Mouse (Mus musculus): ENCODE measurements around the gene Cldn14. TPM values are rescaled to one million over a fixed set of nuclear protein-coding genes. Genes with fewer than 3 reads are reported as not detected.

Gene Cldn14
- polyA plus RNA-seq, 1 experiment: not detected

DNA sequence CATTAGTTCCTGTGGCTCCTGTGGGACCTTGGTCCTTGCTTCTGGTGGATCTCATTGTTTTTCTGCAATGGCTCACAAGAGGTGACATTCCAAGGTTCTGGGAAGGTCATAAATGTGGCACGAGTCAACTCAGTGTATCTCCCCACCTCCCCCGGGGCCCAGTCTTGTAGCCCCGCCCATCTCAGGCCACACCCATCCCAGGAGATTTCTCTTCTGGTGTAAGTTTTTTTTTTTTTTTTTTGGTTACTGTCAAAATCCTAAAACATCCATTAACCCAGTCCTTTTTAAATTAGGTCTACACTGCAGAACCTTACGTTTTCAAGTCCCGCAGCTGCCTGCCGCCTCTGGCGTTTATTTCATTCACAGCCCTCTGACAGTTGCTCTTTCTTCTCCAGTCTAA, 73.6 kb downstream of the Cldn14 start:
- no peaks in the 10 kb centered on the region for H3K4me1 ChIP-seq (ENCODE audit: control insufficient read depth, insufficient read depth, low read length)
- no peak overlapping the region for H3K4me3 ChIP-seq (ENCODE audit: insufficient read depth, low read length)
- H3K27ac ChIP-seq (ENCODE audit: insufficient read depth, low read length): no peak overlapping the region
- TF ChIP-seq POLR2A (IDR thresholded peaks at IDR 0.05; ENCODE audit: low read depth, low read length) (no peak), CTCF (IDR thresholded peaks at IDR 0.05; ENCODE audit: borderline replicate concordance, insufficient read depth, low read length) (no peak)

DNA sequence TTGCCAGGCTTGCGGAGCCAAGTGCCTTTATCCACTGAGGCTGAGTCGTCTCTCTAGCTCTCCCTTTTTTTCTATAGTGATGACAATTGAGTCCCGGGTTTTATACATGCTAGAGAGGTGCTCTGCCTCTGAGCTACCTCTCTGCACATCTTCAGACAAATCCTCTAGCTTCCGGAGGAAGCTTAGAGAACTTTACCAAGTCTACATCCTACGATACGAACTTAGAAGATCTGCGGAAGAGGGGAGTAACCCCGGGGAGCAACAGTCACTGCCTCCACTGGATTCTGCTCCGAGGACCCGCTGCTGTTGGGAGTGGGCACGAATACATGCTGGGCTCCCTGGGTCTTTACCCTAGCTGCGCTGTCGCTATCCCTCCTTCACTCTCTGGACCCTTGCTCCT, 74.0 kb downstream of the Cldn14 start:
- TF ChIP-seq POLR2A (IDR thresholded peaks at IDR 0.05; ENCODE audit: low read depth, low read length) (no peak), CTCF (IDR thresholded peaks at IDR 0.05; ENCODE audit: borderline replicate concordance, insufficient read depth, low read length) (no peak)
- H3K27ac ChIP-seq (ENCODE audit: insufficient read depth, low read length): no peak overlapping the region
- no peaks in the 10 kb centered on the region for H3K4me1 ChIP-seq (ENCODE audit: control insufficient read depth, insufficient read depth, low read length)
- no peak overlapping the region for H3K4me3 ChIP-seq (ENCODE audit: insufficient read depth, low read length)

DNA sequence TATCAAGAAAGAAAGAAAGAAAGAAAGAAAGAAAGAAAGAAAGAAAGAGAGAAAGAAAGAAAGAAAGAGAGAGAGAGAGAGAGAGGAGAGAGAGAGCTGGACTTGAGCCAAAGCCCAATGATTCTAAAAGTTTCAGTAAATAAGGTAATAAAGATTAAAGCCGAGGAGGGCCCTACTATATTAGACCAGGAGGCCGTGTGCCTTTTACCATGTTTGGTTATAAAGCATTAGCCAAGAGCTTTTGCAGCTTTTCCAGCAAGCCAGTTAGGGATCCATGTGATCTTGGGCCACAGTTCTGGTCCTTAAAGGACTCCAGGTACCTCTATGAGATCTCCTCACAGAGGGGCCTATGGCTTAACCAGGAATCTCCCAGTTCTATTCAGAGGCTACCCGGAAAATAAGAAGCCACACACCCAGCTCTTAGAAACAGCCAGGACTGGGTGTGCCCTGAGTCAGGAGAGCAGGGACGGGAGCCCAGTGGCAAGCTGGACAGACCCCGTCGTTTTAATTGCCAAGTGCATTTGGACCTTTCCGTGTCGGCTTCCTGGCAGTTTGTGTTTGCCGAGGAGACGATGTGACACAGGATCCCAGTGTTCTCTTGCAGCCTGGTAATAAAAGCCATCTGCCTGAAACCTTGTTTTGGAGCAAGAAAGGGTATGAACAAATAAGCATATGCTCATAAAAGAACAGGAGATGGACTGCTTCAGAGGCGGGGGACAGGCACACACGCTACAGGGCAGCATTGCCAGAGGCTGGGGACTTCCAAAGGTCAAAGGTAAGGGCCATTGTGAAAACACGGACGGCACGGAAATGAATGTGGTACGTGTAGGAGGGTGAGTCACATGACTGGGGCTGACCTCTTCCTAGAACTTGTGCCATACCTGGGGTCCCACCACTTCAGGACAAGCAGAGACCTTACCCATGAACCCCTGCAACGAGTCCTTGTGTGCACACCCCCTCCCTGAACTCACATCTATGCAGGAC, 76.2 kb downstream of the Cldn14 start:
- Histone ChIP-seq H3K4me1 (ENCODE audit: control insufficient read depth, insufficient read depth, low read length) (no peaks in the 10 kb centered on the region), H3K4me3 (ENCODE audit: insufficient read depth, low read length) (no peak overlapping the region), H3K27ac (ENCODE audit: insufficient read depth, low read length) (no peak overlapping the region)
- TF ChIP-seq CTCF (IDR thresholded peaks at IDR 0.05; ENCODE audit: borderline replicate concordance, insufficient read depth, low read length) (no peak), POLR2A (IDR thresholded peaks at IDR 0.05; ENCODE audit: low read depth, low read length) (no peak)

DNA sequence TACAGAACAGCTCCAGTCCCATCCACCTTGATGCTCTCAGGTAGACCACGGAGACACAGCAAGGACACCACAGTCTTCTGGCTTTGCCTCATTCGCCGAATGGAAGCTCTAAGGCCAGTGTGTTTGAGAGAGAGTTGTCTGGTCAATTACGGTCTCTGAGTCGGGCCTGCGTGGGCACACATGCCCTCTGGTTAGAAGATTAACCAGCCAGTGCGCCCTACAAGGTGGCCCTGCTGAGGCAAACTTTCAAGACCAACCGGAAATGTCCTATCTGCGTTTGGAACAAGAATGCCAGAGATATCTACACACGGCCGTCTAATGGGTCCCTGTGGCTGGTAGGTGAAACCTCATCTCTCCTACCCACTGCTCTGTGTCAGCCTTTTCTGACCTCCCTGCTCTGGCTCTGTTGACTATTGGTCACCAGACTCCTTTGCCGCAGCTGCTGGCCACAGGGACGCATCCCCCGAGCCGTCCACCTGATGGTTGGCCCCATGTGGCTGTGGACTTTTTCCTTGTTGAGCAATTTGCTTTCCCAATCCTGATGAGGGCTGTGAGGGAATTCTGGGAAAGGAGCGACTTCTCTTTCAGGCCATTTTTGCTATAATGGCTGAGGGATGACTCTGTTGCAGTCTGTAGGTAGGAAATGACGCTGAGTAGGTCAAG, 79.1 kb downstream of the Cldn14 start:
- TF ChIP-seq POLR2A (IDR thresholded peaks at IDR 0.05; ENCODE audit: low read depth, low read length) (no peak), CTCF (IDR thresholded peaks at IDR 0.05; ENCODE audit: borderline replicate concordance, insufficient read depth, low read length) (no peak)

DNA sequence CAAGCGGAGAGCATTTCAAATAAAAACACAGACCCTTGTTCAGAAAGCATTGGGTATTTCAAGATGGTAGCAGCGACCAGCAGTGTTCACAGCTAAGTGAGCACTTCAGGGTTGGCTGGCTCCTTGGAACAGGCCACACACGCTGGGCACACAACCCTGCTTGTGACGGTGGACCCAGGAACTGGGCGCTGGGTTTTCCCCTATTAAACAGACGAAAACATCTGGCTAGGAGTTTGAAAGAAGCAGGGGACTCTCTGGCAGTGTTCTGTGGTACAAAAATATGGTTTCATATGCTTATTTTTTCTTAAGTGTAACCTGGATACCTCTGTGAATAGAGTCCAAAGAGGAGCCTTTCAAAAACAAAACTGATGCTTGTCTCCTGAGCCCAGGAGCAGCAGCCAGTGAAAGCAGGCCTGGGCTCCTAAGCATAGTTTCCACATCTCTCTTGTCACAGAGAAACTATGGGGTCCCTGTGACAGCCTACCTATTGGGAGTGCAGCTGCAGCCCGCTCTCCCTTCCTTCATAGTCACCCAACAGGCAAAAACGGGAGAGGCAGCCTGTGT, 82.9 kb downstream of the Cldn14 start:
- Histone ChIP-seq H3K27ac (ENCODE audit: insufficient read depth, low read length) (no peak overlapping the region), H3K4me3 (ENCODE audit: insufficient read depth, low read length) (no peak overlapping the region), H3K4me1 (ENCODE audit: control insufficient read depth, insufficient read depth, low read length) (no peaks in the 10 kb centered on the region)
- TF ChIP-seq POLR2A (IDR thresholded peaks at IDR 0.05; ENCODE audit: low read depth, low read length) (no peak), CTCF (IDR thresholded peaks at IDR 0.05; ENCODE audit: borderline replicate concordance, insufficient read depth, low read length) (no peak)

More for the DNA sequence above, 79.1 kb downstream of the Cldn14 start:
- no peak overlapping the region for H3K27ac ChIP-seq (ENCODE audit: insufficient read depth, low read length)
- H3K4me1 ChIP-seq (ENCODE audit: control insufficient read depth, insufficient read depth, low read length): no peaks in the 10 kb centered on the region
- no peak overlapping the region for H3K4me3 ChIP-seq (ENCODE audit: insufficient read depth, low read length)

DNA sequence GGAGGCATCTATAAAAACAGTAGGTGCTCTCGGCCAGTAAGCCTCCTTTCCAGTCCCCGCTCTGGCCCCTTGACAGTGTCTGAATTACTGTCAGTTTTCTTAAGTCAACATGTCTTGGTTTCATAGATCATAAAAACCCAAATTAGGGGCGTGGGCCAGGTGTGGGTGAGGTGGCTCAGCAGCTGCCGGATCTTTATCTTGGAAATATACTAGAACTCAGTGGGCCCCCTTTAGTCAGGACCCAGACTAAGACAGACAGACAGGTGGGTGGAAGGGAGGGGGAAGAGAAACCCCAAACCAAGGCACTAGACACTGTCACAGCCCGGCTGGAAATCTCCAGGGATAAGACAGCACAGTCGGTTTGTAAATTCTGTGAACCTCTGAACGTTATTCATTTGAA, 84.8 kb downstream of the Cldn14 start:
- TF ChIP-seq CTCF (IDR thresholded peaks at IDR 0.05; ENCODE audit: borderline replicate concordance, insufficient read depth, low read length) (no peak), POLR2A (IDR thresholded peaks at IDR 0.05; ENCODE audit: low read depth, low read length) (no peak)
- no peak overlapping the region for H3K4me3 ChIP-seq (ENCODE audit: insufficient read depth, low read length)
- H3K4me1 ChIP-seq (ENCODE audit: control insufficient read depth, insufficient read depth, low read length): no peaks in the 10 kb centered on the region
- H3K27ac ChIP-seq (ENCODE audit: insufficient read depth, low read length): no peak overlapping the region

DNA sequence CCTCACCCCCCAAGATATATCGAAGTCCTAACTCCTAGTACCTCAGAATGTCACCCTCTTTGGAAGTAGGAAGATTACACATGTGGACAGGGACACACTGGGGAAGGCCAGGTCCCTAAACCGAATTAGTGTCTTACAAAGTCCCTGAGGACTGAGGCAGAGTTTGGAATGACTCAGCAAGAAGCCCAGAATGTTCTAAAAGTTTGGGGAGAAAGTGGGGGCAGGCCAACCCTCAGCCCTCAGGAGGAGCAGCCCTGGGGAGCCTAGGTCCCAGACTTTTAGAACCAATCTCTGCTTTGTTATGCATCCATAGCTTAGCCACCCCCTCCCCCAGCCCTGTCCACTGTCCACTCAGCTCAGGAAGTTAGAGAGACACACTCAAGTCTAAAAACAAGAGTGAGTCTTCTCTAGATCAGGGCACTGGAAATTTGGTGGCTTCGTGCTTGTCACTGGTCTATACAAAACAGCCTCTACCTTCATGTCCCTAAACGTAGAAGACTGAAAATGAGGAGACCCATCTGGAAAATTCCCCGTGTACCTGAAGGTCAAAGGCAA, 85.7 kb downstream of the Cldn14 start:
- Histone ChIP-seq H3K4me3 (ENCODE audit: insufficient read depth, low read length) (no peak overlapping the region), H3K27ac (ENCODE audit: insufficient read depth, low read length) (no peak overlapping the region), H3K4me1 (ENCODE audit: control insufficient read depth, insufficient read depth, low read length) (no peaks in the 10 kb centered on the region)
- TF ChIP-seq POLR2A (IDR thresholded peaks at IDR 0.05; ENCODE audit: low read depth, low read length): no peak
- TF ChIP-seq CTCF (IDR thresholded peaks at IDR 0.05; ENCODE audit: borderline replicate concordance, insufficient read depth, low read length): no peak

DNA sequence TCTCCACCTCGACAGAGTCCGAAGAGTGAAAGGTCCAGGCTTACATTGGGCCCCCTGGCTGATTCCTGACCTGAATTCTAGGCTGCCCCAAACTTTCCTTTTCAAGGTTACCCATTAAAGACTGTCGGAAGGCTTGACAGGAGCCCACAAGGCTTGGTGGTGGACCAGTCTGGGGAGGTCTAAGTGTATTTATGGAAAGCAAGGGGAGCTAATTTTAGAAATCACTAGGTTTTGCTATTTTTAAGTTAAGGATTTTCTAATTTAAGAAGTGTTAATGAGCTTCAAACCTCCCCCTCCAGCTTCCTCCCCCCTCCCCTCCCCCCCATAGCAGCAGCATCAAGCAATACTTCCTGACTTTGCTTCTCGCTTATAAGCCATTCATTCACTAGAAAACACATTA, 88.0 kb downstream of the Cldn14 start:
- H3K27ac ChIP-seq (ENCODE audit: insufficient read depth, low read length): no peak overlapping the region
- H3K4me3 ChIP-seq (ENCODE audit: insufficient read depth, low read length): no peak overlapping the region
- TF ChIP-seq CTCF (IDR thresholded peaks at IDR 0.05; ENCODE audit: borderline replicate concordance, insufficient read depth, low read length) (no peak), POLR2A (IDR thresholded peaks at IDR 0.05; ENCODE audit: low read depth, low read length) (no peak)
- H3K4me1 ChIP-seq (ENCODE audit: control insufficient read depth, insufficient read depth, low read length): no peaks in the 10 kb centered on the region

DNA sequence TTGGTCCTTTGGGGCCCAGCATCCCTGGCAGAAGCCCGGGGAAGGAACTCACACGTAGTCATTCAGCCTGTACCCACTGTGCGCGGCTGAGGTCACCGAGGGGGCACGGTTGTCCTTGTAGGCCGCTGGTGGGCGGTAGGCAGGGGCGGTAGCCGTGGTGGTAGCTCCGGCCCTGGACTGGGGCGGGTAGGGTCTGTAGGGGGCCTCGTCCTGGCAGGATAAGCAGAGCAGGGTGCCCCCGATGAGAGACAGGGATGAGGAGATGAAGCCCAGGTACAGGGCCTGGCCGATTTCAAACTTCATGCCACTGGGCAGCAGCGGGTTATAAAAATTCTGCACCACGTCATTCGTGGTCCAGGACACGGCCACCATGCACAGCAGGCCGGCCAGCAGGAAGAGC, 89.4 kb downstream of the Cldn14 start:
- TF ChIP-seq POLR2A (IDR thresholded peaks at IDR 0.05; ENCODE audit: low read depth, low read length): no peak
- no peak for TF ChIP-seq CTCF (IDR thresholded peaks at IDR 0.05; ENCODE audit: borderline replicate concordance, insufficient read depth, low read length)

More for the DNA sequence above, 89.4 kb downstream of the Cldn14 start:
- Histone ChIP-seq H3K27ac (ENCODE audit: insufficient read depth, low read length) (no peak overlapping the region), H3K4me3 (ENCODE audit: insufficient read depth, low read length) (no peak overlapping the region), H3K4me1 (ENCODE audit: control insufficient read depth, insufficient read depth, low read length) (0 out of 2 replicates have a peak, but pooled peaks cover 2% of the 10 kb centered on the region)
